Mouse (Mus musculus) ES-E14 (cell line): Measurements from ENCODE around the gene Fam89a. TPM values are rescaled to one million over a fixed set of nuclear protein-coding genes. Genes with fewer than 3 reads are reported as not detected.
A peak's percentile ranks its signal among the peaks of the same experiment; 100 is the strongest.

ENCODE experiments used
- DNase-seq: peaks from one replicate; pipeline ENCODE4 v3.0.0-alpha.2; 2013; ENCODE audit warnings: low read depth, low spot score
- H3K27ac ChIP-seq: 2 replicates; pipeline ENCODE4 v1.5.1; 2012; ENCODE audit warnings: low read depth, mild to moderate bottlenecking, low read length, moderate library complexity, mixed read lengths; ENCODE audit not compliant: poor library complexity, insufficient read depth, severe bottlenecking
- H3K36me3 ChIP-seq: 2 replicates; pipeline ENCODE4 v1.6.1; 2012; ENCODE audit warnings: mild to moderate bottlenecking, low read length, moderate library complexity, mixed read lengths; ENCODE audit not compliant: control insufficient read depth, poor library complexity, insufficient read depth, severe bottlenecking
- H3K4me1 ChIP-seq, 2 experiments: fragments of 150-350 bp in 1 of 2; sonication (generic) in 1 of 2; 2 replicates each; pipeline ENCODE4 v1.6.1; 2012; ENCODE audit warnings: low read length in 2 of 2, mild to moderate bottlenecking in 1 of 2, mixed read lengths in 1 of 2; ENCODE audit not compliant: control insufficient read depth in 2 of 2, insufficient read depth in 2 of 2, poor library complexity in 1 of 2
- H3K4me3 ChIP-seq, 2 experiments: fragments of 150-350 bp in 1 of 2; sonication (generic) in 1 of 2; 2 replicates each; pipeline ENCODE4 v1.5.1; 2012; ENCODE audit warnings: low read length in 2 of 2, low read depth in 1 of 2, mild to moderate bottlenecking in 1 of 2, mixed read lengths in 1 of 2; ENCODE audit not compliant: insufficient read depth in 1 of 2, poor library complexity in 1 of 2, severe bottlenecking in 1 of 2
- H3K9ac ChIP-seq: 2 replicates; pipeline ENCODE4 v1.6.1; 2012; ENCODE audit warnings: low read depth, mild to moderate bottlenecking, low read length, mixed read lengths; ENCODE audit not compliant: poor library complexity, insufficient read depth, severe bottlenecking
- H3K9me3 ChIP-seq: fragments of 150-350 bp; sonication (generic); 2 replicates; pipeline ENCODE4 v1.6.1; 2012; ENCODE audit warnings: low read depth, mild to moderate bottlenecking, low read length; ENCODE audit not compliant: control insufficient read depth, insufficient read depth
- CHD2 ChIP-seq: IDR thresholded peaks from 2 replicates; pipeline ENCODE4 v1.6.1; 2014; ENCODE audit warnings: mild to moderate bottlenecking, low read depth, low read length, inconsistent platforms
- HCFC1 ChIP-seq: IDR thresholded peaks from 2 replicates; pipeline ENCODE4 v1.6.1; 2012; ENCODE audit warnings: low read length, inconsistent platforms, borderline replicate concordance; ENCODE audit not compliant: insufficient read depth
- MAFK ChIP-seq: IDR thresholded peaks from 2 replicates; pipeline ENCODE4 v1.6.1; 2014; ENCODE audit warnings: mild to moderate bottlenecking, low read depth, low read length, inconsistent platforms; ENCODE audit not compliant: insufficient read depth
- ZC3H11A ChIP-seq: IDR thresholded peaks from 2 replicates; pipeline ENCODE4 v1.6.1; 2012; ENCODE audit warnings: low read depth, mild to moderate bottlenecking, inconsistent platforms, low read length, borderline replicate concordance
- ZNF384 ChIP-seq: IDR thresholded peaks from 2 replicates; pipeline ENCODE4 v1.6.1; 2012; ENCODE audit warnings: low read depth, low read length, inconsistent platforms
- in situ Hi-C, 2 experiments: fragments of 600-800 bp; cut with MboI; formaldehyde crosslinking; loops; one replicate each; pipeline ENCODE4 v1.15.1; 2025; ENCODE audit warnings: low sequenced_read_pairs in 2 of 2, inconsistent platforms in 1 of 2; ENCODE audit not compliant: unreplicated experiment in 2 of 2
- total RNA-seq: library from RNA; depleted of rRNA; stranded (reverse); fragments of 300-350 nt; gene quantifications from 2 replicates; pipeline ENCODE4 v1.2.3, GENCODE M21; 2012

Fam89a gene
- total RNA-seq, 1 experiment, result 2.9 TPM

- DNase-seq, result no peak
- Histone ChIP-seq H3K4me1 (peaks cover 3 to 15% of the 10 kb centered on the region in 2 experiments; a peak in 2 of 4 replicates), H3K4me3 (peak overlapping the region; percentile 30 to 89; a peak in 2 of 4 replicates), H3K27ac (no peak overlapping the region), H3K9ac (no peak overlapping the region), H3K9me3 (no peaks in the 10 kb centered on the region), H3K36me3 (no peaks in the 10 kb centered on the region)
- no peak for TF ChIP-seq MAFK
- TF ChIP-seq ZNF384, result no peak
- no peak for TF ChIP-seq CHD2
- TF ChIP-seq ZC3H11A, result no peak
- TF ChIP-seq HCFC1, result no peak
- in situ Hi-C loops, result no loop called here
Observed at GRCm38 (mm10) chr8:124752325-124752862, 762 bp upstream of the Fam89a start.

GRCm38 (mm10) chr8:124751191-124751590 lies 441 bp downstream of the Fam89a start:
- peak overlapping the region; percentile 89 to 92 for H3K4me3 ChIP-seq
- DNase-seq, result no peak
- peak overlapping the region; percentile 77 for H3K9ac ChIP-seq
- in situ Hi-C loops, result no loop called here
- H3K4me1 ChIP-seq, result peaks cover 3 to 11% of the 10 kb centered on the region in 2 experiments; a peak in 2 of 4 replicates
- TF ChIP-seq HCFC1, result no peak
- no peak for TF ChIP-seq MAFK
- no peak for TF ChIP-seq CHD2
- no peak for TF ChIP-seq ZC3H11A
- no peak for TF ChIP-seq ZNF384
- no peak overlapping the region for H3K27ac ChIP-seq
- no peaks in the 10 kb centered on the region for H3K36me3 ChIP-seq
- H3K9me3 ChIP-seq, result no peaks in the 10 kb centered on the region

- DNase-seq, result no peak
- Histone ChIP-seq H3K9me3 (no peaks in the 10 kb centered on the region), H3K27ac (no peak overlapping the region), H3K4me3 (no peak overlapping the region), H3K36me3 (no peaks in the 10 kb centered on the region), H3K9ac (no peak overlapping the region), H3K4me1 (peaks cover 3% of the 10 kb centered on the region in 2 experiments; a peak in 1 of 4 replicates)
- in situ Hi-C loops, result no loop called here
- no peak for TF ChIP-seq MAFK
- TF ChIP-seq HCFC1, result no peak
- no peak for TF ChIP-seq CHD2
- no peak for TF ChIP-seq ZNF384
- TF ChIP-seq ZC3H11A, result no peak
Observed at GRCm38 (mm10) chr8:124746661-124747060, 5.0 kb downstream of the Fam89a start.

GRCm38 (mm10) chr8:124739268-124739667 lies 12.4 kb downstream of the Fam89a start:
- Histone ChIP-seq H3K4me1 (0 out of 4 replicates have a peak, but pooled peaks cover 0 to 3% of the 10 kb centered on the region in 2 experiments), H3K36me3 (no peaks in the 10 kb centered on the region; the same call in 1 of the 2 replicates), H3K4me3 (no peak overlapping the region), H3K9ac (no peak overlapping the region), H3K9me3 (no peaks in the 10 kb centered on the region), H3K27ac (no peak overlapping the region)
- DNase-seq, result no peak
- TF ChIP-seq CHD2 (no peak), HCFC1 (no peak), MAFK (no peak), ZNF384 (no peak), ZC3H11A (no peak)
- in situ Hi-C loops, result no loop called here
